Mouse (Mus musculus): ENCODE data around the gene Ctnna3.

The Ctnna3 gene

DNA sequence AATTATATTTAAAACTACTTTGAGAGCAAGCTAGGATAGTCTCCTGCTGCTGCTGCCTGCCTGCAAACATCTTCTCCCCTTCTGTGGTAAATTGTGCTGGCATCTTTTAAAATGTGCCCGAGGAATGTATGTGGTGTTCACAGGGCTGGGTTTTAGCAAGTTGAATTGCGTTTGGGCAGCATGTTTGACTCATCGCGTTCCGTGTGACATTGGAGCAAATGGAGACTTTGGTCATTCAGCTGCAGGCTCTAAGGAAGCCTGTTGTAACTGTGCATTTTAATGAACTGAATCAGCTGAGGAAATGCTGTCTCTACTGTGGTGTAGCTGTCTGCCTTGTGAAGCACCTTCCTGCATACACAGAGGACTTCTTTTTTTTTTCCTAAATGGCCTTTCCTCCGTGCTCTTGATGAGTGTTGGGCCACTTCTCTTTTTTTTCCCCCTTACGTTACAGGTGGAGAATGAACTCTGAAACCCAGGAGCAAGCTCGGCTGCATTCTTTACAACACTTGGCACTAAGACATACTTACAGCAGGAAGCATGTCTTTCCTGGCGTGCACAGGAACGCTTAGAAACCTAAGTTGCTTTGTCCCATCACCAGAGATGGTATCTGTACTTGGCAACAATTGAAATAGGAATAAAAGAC is 646.6 kb downstream of the Ctnna3 start:
- no peak for DNase-seq (ENCODE audit: low read depth, low spot score)

DNA sequence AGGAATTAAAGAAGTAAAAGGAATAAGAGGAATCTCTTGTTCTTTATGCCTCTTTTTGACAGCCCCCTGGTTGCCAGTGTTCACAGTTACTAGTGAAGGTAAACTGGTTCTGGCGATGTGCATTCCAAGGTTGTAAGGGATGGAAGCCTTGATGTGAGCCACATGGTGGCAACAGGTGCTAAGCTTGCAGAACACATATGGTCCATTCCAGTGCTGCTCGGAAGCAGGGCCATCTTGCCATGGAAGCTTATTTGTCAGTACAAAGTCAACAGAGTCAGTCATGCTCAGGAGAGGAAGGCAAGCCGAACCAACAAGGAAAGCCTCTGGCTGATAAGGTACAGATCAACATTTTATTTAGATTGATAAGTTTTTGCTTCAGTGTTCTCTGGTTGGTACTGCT is 652.4 kb downstream of the Ctnna3 start:
- no peak for DNase-seq (ENCODE audit: low read depth, low spot score)

DNA sequence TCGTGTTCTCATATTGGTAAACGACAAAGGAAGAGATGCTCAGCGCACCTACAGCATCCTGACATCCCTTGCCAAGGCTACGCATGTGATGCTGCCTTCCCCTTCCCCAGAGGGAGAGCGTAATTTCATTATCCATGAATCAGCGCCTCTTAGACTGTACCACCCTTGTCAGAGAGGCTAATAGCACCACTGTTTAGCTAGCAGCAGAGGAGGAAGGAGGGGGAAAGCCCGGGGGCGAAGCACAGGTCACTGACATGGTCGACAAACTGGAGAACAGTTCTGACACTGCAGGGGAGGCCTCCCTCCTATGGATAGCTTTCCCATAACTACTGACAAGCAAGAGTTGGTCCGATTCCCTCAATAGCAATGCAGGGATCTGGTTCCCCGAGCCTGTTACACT is 653.9 kb downstream of the Ctnna3 start:
- DNase-seq (ENCODE audit: low read depth, low spot score) = no peak

DNA sequence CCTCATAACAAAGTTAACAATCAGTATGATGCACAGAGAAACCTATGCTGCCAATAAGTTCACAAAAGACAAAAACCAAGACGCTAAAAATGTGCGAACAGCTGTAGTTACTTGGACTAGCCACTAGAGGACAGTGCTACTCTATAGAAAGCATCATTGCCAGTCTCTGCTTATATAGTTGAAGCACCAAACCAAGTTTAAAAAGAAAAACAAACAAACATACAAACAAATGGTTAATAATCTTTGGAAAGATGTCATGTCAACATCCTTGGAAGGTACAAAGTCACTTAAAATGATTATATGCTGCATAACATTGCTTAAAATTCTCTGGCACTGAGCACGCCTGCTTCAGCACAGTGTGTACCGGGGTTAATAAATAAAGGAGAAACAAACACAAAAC is 654.6 kb downstream of the Ctnna3 start:
- DNase-seq (ENCODE audit: low read depth, low spot score) = no peak

DNA sequence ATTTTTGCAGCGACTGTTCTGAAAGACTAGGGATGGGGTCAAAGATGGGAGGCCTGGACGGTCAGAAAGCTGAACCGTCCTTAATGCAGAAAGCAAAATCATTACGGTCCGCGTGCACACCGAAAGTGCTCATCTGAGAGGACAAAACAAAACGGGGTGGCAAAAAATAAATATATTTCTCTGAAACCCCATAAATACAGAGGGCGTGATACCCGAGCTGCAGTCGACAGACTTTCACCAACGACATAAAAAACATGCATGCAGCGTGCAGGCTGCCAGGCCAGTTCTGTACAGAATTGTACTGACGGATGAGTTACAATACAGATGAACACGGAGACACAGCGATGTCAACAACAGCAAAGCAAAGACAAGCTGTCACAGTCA is 656.3 kb downstream of the Ctnna3 start:
- no peak for DNase-seq (ENCODE audit: low read depth, low spot score)

DNA sequence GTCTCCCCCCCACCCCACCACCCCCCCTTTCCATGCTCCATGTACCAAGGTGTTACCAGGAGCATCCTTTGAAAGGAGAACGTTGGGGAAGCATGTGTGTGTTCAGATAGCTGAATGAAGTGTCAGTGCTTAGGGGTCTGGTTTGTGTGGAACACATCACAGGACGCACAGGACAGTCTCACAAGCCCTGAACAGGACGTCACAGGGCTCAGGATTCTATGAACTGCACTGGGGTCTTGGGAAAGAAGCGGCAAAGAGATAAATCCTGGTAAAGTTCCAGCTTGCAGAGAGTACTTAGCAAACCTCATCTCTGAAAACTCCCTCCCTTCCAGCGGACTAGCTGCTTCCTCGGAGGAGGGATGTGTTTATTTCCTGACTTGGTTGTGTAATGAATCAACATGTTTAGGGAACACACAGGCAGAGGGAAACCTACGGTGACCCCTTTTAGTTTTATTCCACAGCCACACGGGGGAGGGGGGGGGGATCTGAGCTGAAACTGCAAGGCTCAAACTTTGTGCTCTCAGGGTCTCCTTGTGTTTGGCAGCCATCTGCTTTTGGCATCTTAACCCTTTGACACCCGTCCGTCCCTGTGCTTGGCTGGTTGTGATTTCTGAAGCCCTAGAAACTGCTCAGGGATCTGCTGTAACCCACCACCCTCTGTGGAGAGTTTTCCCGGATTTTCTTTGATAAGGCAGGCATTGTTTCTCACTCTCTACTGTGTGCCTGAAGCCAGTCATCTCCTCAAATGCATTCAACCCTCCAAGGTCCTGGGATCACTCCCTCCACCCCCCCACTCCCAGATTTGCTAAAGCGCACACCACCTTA is 656.9 kb downstream of the Ctnna3 start:
- DNase-seq (ENCODE audit: low read depth, low spot score) = no peak

DNA sequence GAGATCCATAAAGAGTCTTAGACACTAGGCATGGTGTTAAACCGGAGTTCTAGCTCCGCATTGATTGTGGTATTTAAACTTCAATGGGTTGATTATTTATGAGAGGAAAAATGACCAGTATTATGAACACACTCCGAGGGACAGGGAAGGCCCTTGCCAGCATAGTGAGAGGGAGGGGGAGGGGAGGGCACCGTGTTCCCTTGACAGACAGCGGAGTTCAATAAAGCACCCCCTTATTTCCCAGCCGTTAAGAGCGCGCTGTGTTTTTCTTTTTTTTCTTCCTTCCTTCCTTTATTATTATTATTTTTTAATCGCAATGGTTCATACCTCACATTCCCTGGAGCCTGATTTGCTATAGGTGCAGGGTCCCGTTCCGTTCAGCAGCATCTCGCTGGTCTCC is 657.6 kb downstream of the Ctnna3 start:
- DNase-seq (ENCODE audit: low read depth, low spot score) = no peak

DNA sequence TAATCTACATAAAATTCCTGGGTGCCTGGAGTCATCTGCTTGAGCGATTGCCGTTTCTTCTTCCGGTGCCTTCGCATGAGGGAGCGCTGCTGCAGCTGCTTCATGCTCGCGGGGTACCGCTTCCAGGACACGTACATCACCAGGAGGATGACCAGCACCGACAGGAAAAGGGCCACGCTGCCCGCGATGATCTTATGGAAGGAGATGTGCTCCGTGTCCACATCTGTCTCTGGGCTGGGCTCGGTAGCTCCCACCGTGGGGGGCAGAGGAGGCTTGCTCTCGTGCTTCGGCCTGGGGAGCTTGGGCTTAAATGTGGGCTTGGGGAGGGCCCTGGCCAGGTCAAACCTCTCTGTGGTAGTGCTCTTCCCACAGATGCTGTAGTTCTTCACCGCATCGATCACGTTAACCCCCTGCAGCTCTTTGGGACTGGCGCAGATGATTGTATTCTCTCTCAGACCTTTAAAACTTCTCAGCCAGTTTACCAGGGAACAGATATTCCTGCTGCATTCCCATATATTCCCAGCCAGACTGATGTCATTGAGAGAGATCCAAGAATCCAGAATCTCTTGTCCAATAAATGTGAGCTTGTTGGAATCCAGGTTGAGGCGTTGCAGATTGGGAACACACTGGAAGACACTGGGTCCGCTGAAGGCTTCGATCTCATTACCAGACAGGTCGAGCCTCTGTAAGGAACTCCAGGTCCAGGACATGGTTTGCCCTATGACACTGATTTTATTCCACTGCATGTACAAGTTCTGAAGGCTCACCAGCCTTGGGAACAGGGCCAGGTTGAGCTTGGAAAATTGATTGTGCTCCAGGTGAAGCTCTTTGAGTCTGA is 658.3 kb downstream of the Ctnna3 start:
- no peak for DNase-seq (ENCODE audit: low read depth, low spot score)

DNA sequence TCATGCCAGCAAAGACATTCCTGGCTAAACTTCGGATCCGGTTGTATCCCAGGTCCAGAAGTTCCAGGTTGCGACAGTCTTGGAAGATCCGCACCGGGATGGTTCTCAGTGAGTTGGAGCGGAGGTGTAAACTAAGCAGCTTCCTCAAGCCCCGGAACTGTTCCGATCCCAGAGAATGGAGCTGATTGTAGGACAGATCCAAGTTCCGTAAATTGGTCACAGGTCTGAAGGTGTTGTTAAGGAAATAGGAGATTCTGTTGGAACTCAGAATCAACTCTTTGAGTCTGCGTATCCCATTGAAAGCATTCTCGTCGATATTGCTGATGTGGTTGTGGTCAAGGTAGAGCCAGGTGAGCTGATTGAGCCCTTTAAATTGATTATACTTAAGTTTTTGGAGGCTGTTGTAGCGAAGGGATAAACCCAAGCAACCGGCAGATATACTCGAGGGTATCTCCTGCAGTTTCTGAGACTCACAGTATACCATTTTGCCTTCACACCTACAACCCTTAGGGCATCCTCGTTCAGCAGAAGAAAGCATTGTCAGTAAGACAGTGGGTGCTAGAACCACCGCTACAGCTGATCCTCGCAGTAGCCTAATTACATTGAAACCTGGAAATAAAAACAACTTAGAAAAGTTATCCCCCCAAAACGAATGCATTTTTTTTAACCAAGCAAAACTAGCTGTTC is 659.0 kb downstream of the Ctnna3 start:
- no peak for DNase-seq (ENCODE audit: low read depth, low spot score)

DNA sequence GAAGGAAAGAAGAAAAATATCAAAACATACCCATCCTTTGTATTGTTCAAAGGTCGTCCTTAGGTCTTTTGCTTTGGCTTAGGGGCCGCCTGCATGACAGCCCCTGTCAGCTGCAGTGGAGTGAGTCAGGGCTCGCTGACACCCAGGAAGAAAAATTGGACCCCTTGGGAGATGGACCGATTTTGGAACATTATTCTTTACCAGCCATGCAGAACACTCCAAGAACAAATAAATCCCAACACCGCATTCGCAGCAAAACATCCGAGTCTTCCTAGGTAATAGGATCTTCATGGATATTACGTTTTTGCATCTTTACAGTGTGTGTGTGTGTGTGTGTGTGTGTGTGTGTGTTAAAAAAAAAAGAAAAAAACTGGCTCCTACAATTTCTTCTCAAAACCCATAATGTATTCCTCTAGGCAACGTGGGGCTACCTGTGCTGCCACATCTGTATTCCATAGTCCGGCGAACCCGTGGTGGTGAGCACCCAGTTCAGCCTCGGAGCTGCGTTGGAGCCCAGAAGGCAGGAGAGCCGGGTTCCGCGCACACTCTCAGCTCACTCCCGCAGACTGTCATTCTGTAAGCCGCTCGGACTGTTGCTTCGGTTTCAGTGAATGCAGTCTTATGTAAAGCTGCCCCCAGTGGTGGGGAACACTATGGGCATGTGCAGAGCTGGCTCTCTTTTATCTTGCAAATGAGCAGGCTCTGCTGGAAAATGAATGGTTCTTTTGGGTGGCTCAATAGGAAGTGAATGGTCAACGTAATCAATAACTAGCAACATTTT is 660.0 kb downstream of the Ctnna3 start, which contains the start of gene Lrrtm3:
Gene Lrrtm3 (minus strand): TSS at position 598 of the 781 bp plus-strand sequence.
- DNase-seq (ENCODE audit: low read depth, low spot score) = peak; percentile 77

DNA sequence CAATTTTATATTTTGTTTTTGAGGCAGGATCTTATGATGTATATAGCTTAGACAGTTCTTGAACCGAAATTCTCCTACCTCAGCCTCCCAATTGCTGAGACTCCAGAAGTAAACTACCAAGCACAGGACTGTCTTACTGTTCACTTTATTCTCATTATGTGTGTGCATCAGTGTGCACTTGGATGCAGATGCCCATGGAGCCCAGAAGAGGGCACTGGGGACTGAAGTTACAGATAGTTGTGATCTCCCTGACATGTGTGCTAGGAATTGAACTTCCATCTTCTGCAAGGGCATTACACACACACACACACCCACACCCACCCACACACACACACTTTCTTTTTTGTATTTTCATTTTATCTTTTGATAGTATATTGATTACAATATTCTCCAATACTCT is 666.6 kb downstream of the Ctnna3 start:
- DNase-seq (ENCODE audit: low read depth, low spot score) = no peak

DNA sequence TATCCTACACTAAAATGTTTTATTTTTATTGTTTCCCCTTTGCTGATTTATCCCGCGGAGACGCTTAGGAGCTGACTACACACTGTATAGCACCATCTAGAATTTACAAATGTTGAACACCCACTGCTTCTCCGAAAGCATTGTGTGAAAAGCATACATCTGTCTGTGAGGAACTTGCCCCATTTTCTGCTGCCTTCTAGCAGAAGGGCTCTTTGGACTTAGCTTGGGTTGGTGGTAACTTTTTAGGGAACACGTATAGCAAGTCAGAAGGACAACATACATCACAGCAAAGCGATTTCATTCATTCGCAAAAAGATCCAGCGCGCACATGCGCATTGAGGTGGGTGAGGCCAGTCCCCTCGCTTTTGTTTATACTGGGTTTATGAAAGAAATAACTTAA is 685.3 kb downstream of the Ctnna3 start:
- DNase-seq (ENCODE audit: low read depth, low spot score) = no peak

DNA sequence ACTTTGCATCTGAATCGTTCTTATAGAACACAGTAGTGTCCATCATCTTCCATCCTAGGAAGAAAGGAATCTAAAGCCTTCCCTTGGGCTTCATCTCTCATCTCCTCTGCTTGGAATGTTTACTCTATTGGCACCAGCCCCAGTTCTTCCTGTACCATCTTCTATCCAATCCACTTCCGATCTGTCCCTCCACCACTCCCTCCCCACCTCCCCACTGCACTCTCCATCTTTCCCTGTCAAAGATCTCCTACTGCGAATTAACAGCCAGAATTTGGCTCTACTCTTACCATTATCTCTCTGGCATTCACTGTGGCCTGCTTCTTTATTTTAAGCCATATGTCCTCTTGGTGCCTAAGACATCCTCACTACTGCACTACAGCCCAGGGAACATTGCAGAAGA is 688.9 kb downstream of the Ctnna3 start:
- DNase-seq (ENCODE audit: low read depth, low spot score) = no peak

DNA sequence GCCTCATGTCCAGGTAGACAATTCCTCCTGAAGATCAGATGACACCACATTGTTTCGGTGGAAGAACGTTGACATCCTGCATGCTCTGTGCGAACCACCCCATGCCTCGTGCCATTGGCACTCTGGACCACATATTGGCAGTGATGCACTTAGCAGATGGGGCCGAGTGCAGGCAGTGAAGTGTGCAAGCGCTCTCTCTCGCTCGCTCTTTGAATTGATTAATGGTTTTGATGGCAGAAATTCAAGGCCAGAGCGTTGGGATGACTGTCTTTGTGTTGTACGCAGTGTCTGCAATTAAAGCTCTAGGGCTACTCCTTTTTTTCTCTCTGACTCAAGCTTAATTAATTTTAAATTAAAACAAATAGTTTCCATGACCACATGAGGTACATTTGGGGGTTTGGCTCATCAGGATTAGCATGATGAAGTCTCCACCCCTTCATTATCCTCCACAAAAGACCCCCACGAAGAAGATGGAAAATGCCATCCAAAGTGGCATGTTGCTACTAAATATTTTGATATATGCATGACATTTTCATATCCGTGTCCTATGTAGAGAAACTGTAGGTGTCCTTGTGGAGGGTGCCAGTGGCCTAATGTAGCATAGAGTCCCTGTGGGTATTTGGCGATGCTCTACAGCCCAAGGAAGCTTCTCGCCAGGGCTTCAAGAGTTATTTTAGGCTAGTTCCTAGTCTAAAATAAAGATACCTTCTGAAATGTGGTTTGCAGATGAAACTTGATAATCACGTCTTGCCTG is 700.7 kb downstream of the Ctnna3 start:
- peak; percentile 26 for DNase-seq (ENCODE audit: low read depth, low spot score)

DNA sequence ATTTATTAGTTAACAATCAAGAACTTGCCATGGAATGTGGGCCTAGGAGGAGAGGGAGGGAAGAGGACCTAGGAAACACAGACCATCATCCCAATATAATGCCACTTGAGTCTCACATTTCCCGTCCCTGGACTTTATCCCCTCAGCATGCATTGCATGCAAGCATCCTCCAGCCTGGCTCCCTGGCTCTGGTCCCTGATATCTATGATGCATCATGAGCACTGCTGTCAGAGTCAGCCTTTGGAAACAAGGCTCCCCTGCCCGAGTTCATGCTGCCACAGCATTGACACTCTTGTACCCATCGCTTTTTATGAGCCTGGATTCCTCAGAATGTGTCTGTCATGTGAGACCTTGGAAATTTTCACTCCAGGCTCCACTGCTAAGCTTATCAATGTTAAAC is 703.6 kb downstream of the Ctnna3 start:
- DNase-seq (ENCODE audit: low read depth, low spot score) = no peak

DNA sequence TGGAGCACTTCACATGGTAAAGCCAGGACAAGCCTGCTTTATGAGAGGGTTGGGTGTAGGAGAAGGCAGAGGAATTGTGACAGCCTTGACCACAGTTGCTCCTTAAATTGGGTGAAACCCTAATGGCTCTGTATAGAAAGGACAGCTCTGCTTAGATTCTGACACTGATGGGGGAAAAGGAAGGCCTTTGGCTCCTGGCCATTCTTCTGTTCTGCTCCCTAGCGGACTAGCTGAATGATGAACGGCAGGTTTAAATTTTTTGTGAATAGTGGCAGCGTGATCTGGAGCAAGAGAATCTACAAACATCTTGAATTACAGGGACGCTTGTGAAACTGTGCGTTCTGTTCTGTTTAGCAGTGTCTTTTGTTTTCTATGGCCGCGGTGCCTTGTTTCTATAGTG is 705.6 kb downstream of the Ctnna3 start:
- DNase-seq (ENCODE audit: low read depth, low spot score) = no peak

DNA sequence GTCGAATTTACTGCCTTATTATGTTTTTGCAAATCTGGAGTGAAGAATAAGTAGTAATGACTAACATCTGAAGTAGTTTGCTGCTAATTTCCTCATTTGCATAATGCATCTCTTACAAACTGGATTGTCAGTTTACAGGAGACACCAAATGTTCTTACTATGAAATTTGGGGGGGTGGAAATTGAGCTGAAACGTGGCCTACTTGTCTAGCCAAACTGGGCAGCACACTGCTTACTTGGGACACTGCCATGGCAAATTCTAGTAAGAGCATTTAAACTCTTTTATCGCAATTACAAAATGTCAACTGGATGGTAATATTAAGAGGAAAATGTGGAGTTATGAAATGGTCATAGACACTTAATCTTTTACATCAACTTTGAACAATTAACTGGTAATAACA is 716.6 kb downstream of the Ctnna3 start:
- peak; percentile 12 for DNase-seq (ENCODE audit: low read depth, low spot score)

DNA sequence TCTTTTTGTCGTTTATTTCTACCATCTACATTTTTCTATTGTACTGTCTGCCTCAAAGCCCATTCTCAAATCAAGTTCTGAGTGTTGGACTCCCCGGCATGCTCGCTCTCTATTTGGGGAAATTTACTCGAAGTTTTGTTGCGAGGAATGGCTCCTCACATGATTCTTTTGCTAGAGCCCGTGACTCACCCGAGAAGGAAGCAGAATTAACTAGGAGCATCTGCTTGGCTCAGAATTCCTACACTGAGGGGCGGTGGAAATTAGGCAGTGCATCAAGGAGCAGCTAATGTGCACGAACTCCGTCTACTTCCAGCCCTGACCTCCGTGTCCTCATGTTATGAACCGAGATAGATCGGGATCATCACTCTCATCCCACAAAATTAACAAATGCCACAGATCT is 751.8 kb downstream of the Ctnna3 start:
- no peak for DNase-seq (ENCODE audit: low read depth, low spot score)

DNA sequence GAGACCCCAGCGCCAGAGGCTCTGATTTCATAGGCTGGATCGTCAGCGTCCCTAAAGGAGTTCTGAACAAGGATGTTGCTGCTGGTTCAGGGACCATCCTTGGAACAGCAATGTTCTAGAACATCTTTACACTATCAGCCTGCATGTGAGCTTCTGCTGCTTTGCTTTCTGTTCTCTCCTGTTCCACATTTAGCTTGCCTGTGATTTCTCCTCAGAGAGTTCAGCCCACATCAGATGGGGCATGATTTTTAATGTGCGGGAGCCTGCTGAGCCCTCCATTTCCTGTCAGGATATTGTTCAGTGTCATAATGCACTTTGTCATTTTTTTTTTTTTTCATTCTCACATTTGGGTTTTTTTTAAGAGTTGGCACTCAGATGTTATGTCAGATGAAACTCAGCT is 752.8 kb downstream of the Ctnna3 start:
- DNase-seq (ENCODE audit: low read depth, low spot score) = no peak

DNA sequence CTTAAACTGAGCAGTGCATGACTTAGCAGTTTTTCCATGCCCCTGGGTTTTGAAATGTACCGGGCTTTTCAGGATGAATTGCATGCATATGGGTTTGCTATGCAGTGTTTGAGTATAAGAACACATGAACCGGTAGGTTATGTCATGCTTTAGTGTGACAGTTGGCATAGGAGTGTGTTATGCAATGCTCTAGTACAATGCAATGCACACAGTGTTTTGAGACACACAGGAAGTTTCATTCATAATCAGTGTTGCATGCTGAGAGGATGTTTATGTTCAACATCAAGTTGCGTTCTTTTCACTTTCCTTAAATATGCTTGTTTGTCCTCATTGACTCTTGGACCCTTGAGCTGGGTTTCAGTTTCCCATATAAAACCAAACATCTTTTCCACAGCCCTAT is 758.1 kb downstream of the Ctnna3 start:
- no peak for DNase-seq (ENCODE audit: low read depth, low spot score)
